Mouse (Mus musculus): ENCODE data around the gene C1rb. TPM values are rescaled to one million over a fixed set of nuclear protein-coding genes. Genes with fewer than 3 reads are reported as not detected.
A peak's percentile ranks its signal among the peaks of the same experiment; 100 is the strongest.
"Not testable (repeated sequence)": the region's sequence is repeated elsewhere in the genome, so short reads cannot be mapped to it uniquely, and the experiment has no call there.

Gene C1rb
- polyA plus RNA-seq (2015; fragmentation: Nextera tagmentation; extraction: Ambion mirVana) = not detected in 2 replicates

GRCm38 (mm10) chr6:124570026-124570425 is at the start of gene C1rb:
Gene C1rb (plus strand): TSS chr6:124570294.
- ATAC-seq (ENCODE audit: low FRiP score, low read depth) = no peak; the same call in 1 of the 2 replicates
- WGBS = 3% methylated on average over 8 of the region's 8 CpGs
- H3K4me2 ChIP-seq (replicated peaks) = peak within 1 kb of the TSS; percentile 25; the same call in 1 of the 2 replicates

GRCm38 (mm10) chr6:124522082-124522481 is 48.0 kb upstream of the C1rb start:
- ATAC-seq (ENCODE audit: low FRiP score, low read depth); H3K9me3 ChIP-seq; H3K9ac ChIP-seq; H3K4me3 ChIP-seq; H3K4me1 ChIP-seq; H3K27me3 ChIP-seq; H3K36me3 ChIP-seq; H3K27ac ChIP-seq; H3K4me2 ChIP-seq (replicated peaks): not testable (repeated sequence)
- WGBS = 72% methylated on average over 7 of the region's 7 CpGs

More at GRCm38 (mm10) chr6:124570026-124570425, at the start of gene C1rb:
- H3K4me1 ChIP-seq = no peaks in the 10 kb centered on the region
- H3K9me3 ChIP-seq = no peaks in the 10 kb centered on the region
- H3K9ac ChIP-seq = no peak within 1 kb of the TSS
- H3K27ac ChIP-seq = no peak within 1 kb of the TSS
- no peaks in the 10 kb centered on the region for H3K36me3 ChIP-seq
- H3K4me3 ChIP-seq = peak within 1 kb of the TSS; percentile 16
- no peaks in the 10 kb centered on the region for H3K27me3 ChIP-seq

GRCm38 (mm10) chr6:124527881-124528280 is 42.2 kb upstream of the C1rb start:
- Histone ChIP-seq H3K9ac (no peak overlapping the region), H3K27me3 (no peaks in the 10 kb centered on the region), H3K36me3 (no peaks in the 10 kb centered on the region), H3K4me2 (replicated peaks) (no peak overlapping the region), H3K4me1 (no peaks in the 10 kb centered on the region), H3K27ac (no peak overlapping the region), H3K9me3 (no peaks in the 10 kb centered on the region), H3K4me3 (no peak overlapping the region)
- WGBS = 72% methylated on average over 3 of the region's 3 CpGs
- no peak for ATAC-seq (ENCODE audit: low FRiP score, low read depth)

GRCm38 (mm10) chr6:124531077-124531476 is 39.0 kb upstream of the C1rb start:
- H3K36me3 ChIP-seq = no peaks in the 10 kb centered on the region
- H3K9me3 ChIP-seq = no peaks in the 10 kb centered on the region
- no peak for ATAC-seq (ENCODE audit: low FRiP score, low read depth)
- H3K27ac ChIP-seq = no peak overlapping the region
- H3K9ac ChIP-seq = no peak overlapping the region
- H3K4me1 ChIP-seq = no peaks in the 10 kb centered on the region
- H3K27me3 ChIP-seq = no peaks in the 10 kb centered on the region
- H3K4me3 ChIP-seq = no peak overlapping the region
- 85% methylated on average over 8 of the region's 8 CpGs for WGBS
- no peak overlapping the region for H3K4me2 ChIP-seq (replicated peaks)

GRCm38 (mm10) chr6:124536125-124536829 is 33.8 kb upstream of the C1rb start:
- 80% methylated on average over 8 of the region's 8 CpGs for WGBS
- not testable (repeated sequence) for ATAC-seq (ENCODE audit: low FRiP score, low read depth); H3K4me2 ChIP-seq (replicated peaks); H3K9me3 ChIP-seq; H3K27ac ChIP-seq; H3K4me1 ChIP-seq; H3K9ac ChIP-seq; H3K27me3 ChIP-seq; H3K36me3 ChIP-seq; H3K4me3 ChIP-seq

- not testable (repeated sequence) for H3K4me3 ChIP-seq, H3K4me1 ChIP-seq
- 74% methylated on average over 2 of the region's 2 CpGs for WGBS
Observed at GRCm38 (mm10) chr6:124541176-124541575, 28.9 kb upstream of the C1rb start.

GRCm38 (mm10) chr6:124542284-124542683 is 27.8 kb upstream of the C1rb start, which contains the start of gene C1s1:
Gene C1s1 (minus strand): TSS chr6:124542359.
- not testable (repeated sequence) for H3K27ac ChIP-seq; H3K9ac ChIP-seq; H3K4me1 ChIP-seq; H3K36me3 ChIP-seq; H3K27me3 ChIP-seq; H3K4me3 ChIP-seq; H3K9me3 ChIP-seq; ATAC-seq (ENCODE audit: low FRiP score, low read depth); H3K4me2 ChIP-seq (replicated peaks)
- 3% methylated on average over 1 of the region's 1 CpGs for WGBS

More at GRCm38 (mm10) chr6:124541176-124541575, 28.9 kb upstream of the C1rb start:
- not testable (repeated sequence) for ATAC-seq (ENCODE audit: low FRiP score, low read depth); H3K27ac ChIP-seq; H3K9ac ChIP-seq; H3K9me3 ChIP-seq; H3K36me3 ChIP-seq; H3K27me3 ChIP-seq; H3K4me2 ChIP-seq (replicated peaks)

- Histone ChIP-seq H3K27ac (no peak overlapping the region), H3K4me3 (no peak overlapping the region), H3K4me1 (no peaks in the 10 kb centered on the region), H3K9me3 (0 out of 2 replicates have a peak, but pooled peaks cover 4% of the 10 kb centered on the region), H3K36me3 (no peaks in the 10 kb centered on the region), H3K27me3 (no peaks in the 10 kb centered on the region), H3K9ac (no peak overlapping the region), H3K4me2 (replicated peaks) (no peak overlapping the region)
- ATAC-seq (ENCODE audit: low FRiP score, low read depth) = no peak
- 82% methylated on average over 6 of the region's 6 CpGs for WGBS
Observed at GRCm38 (mm10) chr6:124544466-124544865, 25.6 kb upstream of the C1rb start.

- Histone ChIP-seq H3K36me3 (no peaks in the 10 kb centered on the region), H3K4me2 (replicated peaks) (no peak overlapping the region), H3K9me3 (peaks cover 8% of the 10 kb centered on the region), H3K4me3 (no peak overlapping the region), H3K9ac (no peak overlapping the region), H3K27ac (no peak overlapping the region), H3K4me1 (no peaks in the 10 kb centered on the region), H3K27me3 (no peaks in the 10 kb centered on the region)
- ATAC-seq (ENCODE audit: low FRiP score, low read depth) = no peak
- WGBS = 82% methylated on average over 2 of the region's 2 CpGs
Observed at GRCm38 (mm10) chr6:124545425-124545824, 24.7 kb upstream of the C1rb start.

GRCm38 (mm10) chr6:124547979-124548378 is 22.1 kb upstream of the C1rb start:
- not testable (repeated sequence) for H3K27ac ChIP-seq; H3K36me3 ChIP-seq; H3K4me1 ChIP-seq; H3K27me3 ChIP-seq; H3K4me2 ChIP-seq (replicated peaks); H3K4me3 ChIP-seq; H3K9ac ChIP-seq; ATAC-seq (ENCODE audit: low FRiP score, low read depth)
- peaks cover 19% of the 10 kb centered on the region for H3K9me3 ChIP-seq
- 82% methylated on average over 3 of the region's 3 CpGs for WGBS

- H3K4me2 ChIP-seq (replicated peaks) = no peak overlapping the region
- no peaks in the 10 kb centered on the region for H3K27me3 ChIP-seq
- no peaks in the 10 kb centered on the region for H3K4me1 ChIP-seq
- H3K9ac ChIP-seq = no peak overlapping the region
- no peak overlapping the region for H3K27ac ChIP-seq
- peaks cover 20% of the 10 kb centered on the region for H3K9me3 ChIP-seq
- no peak for ATAC-seq (ENCODE audit: low FRiP score, low read depth)
- H3K4me3 ChIP-seq = no peak overlapping the region
- WGBS = 88% methylated on average over 3 of the region's 3 CpGs
- H3K36me3 ChIP-seq = no peaks in the 10 kb centered on the region
Observed at GRCm38 (mm10) chr6:124549023-124549550, 21.0 kb upstream of the C1rb start.

GRCm38 (mm10) chr6:124552766-124553165 is 17.3 kb upstream of the C1rb start:
- H3K27me3 ChIP-seq = no peaks in the 10 kb centered on the region
- H3K9me3 ChIP-seq = peaks cover 20% of the 10 kb centered on the region
- no peak overlapping the region for H3K4me2 ChIP-seq (replicated peaks)
- H3K36me3 ChIP-seq = no peaks in the 10 kb centered on the region
- H3K9ac ChIP-seq = no peak overlapping the region
- ATAC-seq (ENCODE audit: low FRiP score, low read depth) = no peak
- no peak overlapping the region for H3K4me3 ChIP-seq
- no peaks in the 10 kb centered on the region for H3K4me1 ChIP-seq
- WGBS = 74% methylated on average over 22 of the region's 22 CpGs
- peak overlapping the region; percentile 61; the same call in 1 of the 2 replicates for H3K27ac ChIP-seq
